Mouse (Mus musculus) cerebellum, adult 11-12 months (tissue): ENCODE data around the gene Selp.

Experiments
- DNase-seq: peaks from one replicate; pipeline ENCODE4 v3.0.0; 2022

Gene Selp

DNA sequence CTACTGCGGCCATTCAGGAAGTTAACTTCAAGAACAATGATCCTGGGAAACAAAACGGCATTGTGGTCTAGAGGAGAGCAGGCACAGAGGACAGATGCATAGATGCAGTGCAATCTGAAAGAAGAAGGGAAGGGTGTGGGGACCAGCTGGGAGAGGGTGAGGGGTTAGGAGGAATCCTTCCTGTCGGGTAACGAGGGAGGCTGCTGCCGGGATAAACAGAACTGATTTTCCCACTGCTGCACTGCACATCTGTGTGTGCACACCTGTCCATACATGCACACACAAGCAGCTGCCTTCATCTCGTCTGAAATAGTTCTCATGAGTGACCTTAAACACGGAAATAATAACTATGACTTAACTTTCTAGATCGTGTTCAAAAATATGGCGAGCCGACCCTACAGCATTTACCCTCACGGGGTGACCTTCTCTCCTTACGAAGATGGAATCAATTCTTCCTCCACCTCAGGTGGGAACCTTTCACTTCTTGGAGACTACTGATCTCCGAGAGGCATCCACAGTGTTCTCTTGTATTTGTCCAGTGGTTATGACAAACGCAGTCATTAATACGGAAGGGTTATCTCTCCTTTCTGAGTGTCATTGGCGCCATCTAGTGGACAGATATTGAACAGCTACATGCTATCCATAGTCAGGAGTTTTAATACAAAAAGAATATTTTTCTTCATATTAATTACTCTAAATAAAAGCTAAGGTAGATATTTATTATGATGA, 69.2 kb downstream of the Selp start:
- no peak for DNase-seq

DNA sequence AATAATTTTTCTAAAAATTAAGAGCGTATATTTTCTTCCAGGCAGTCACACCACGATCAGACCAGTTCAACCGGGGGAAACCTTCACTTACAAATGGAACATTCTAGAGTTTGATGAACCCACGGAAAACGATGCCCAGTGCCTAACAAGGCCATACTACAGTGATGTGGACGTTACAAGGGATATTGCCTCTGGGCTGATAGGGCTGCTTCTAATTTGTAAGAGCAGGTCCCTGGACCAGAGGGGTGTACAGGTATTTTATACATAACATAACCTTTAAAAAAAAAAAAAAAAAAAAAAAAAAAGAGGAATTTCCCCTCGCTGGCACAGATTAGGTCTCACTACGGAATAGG, 69.8 kb downstream of the Selp start:
- no peak for DNase-seq

DNA sequence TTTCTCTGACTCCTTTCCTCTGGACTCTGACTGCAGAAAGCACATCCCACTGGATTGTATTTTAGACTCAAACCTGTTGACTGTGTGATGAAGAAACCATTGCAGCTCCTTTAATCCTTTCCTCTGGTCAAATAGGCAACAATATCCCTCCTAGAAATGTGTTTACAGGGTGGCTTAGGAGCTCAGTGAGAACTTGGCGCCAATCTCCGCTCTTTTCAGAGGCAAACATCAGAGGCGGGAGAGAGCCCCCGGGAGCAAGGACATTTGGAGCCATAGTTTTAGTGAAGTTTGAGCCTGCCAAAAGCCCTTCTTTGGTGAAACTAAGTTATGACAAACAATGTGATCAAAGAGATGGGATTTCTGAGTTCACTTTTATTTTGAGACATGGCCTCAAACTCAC, 70.3 kb downstream of the Selp start:
- no peak for DNase-seq

DNA sequence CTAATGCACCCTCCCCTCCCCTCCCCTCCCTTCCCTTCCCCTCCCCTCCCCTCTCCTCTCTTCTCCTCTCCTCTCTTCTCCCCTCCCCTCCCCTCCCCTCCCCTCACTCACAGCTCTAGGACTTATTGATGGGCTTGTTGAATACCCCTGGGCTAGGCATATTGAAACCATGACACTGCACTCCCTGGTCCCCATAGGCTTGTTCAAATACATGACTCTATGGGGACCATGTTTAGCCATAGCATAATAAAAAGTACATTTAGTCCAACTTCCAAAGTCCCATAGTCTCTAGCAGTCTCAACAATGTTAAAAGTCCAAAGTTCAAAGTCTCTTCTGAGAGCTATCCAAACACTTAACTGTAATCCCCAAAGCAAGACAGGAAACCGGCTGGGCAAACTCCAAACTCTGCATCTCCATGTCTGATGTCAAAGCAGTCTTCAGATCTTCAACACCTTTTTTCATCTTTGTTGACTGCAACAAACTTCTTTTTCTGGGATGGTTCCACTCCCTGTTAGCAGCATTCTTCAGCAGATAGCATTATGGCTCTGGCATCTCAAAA, 72.0 kb downstream of the Selp start:
- no peak for DNase-seq

DNA sequence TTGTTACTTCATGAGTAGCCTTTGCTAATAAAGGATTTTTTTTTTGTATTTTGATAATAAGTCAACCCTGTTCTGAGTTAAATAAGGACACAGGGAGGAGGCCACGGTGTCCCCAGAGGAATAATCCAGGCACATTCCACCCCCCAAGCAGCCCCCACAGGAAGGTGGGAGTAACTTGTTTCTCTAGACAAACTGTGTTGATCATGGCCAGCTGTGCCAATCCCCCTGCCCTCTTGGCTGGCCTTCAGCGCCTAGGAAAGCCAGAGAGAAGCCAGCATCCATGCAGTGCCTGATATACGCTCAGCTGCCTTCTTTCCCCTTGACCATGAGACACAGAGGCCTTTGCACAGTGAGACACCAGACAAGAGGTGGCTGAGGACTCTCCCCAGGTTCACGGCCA, 84.5 kb downstream of the Selp start:
- no peak for DNase-seq
